Mouse (Mus musculus): ENCODE measurements around the gene Myo1h. TPM values are rescaled to one million over a fixed set of nuclear protein-coding genes. Genes with fewer than 3 reads are reported as not detected.

Myo1h gene
- polyA plus RNA-seq, 1 experiment from 2014 or later, result 0.96 TPM

DNA sequence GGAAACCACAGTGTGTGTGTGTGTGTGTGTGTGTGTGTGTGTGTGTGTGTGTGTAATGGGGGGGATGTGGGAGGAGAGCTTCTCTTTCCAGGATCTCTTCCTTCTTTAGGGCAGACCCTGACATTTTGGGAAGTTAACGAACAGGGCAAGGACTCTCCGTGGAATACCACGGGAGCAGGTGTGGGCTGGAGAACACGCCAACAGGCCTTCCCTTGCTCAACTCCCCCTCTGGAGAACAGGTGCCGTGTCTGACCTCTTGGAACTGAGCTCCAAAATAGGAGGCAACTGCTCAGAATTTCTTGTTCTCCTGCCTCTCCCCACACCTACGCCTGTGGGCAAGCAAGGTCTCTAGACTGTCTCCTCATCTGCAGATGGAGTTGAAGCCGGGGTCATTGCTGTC, 19.5 kb upstream of the Myo1h start:
- Histone ChIP-seq H3K4me2 (replicated peaks; ENCODE audit: low read depth, low read length) (no peak overlapping the region), H3K36me3 (ENCODE audit: control insufficient read depth, insufficient read depth, low read length) (no peaks in the 10 kb centered on the region), H3K9ac (ENCODE audit: low read depth, low read length) (no peak overlapping the region), H3K4me3 (ENCODE audit: low read depth, low read length) (no peak overlapping the region), H3K4me1 (replicated peaks; ENCODE audit: control insufficient read depth, insufficient read depth, low read length) (peaks cover 7% of the 10 kb centered on the region; the same call in 1 of the 2 replicates), H3K27ac (ENCODE audit: low read depth, low read length) (no peak overlapping the region), H3K27me3 (ENCODE audit: control insufficient read depth, insufficient read depth, low read length) (peaks cover 70% of the 10 kb centered on the region), H3K9me3 (ENCODE audit: control insufficient read depth, low read length) (no peaks in the 10 kb centered on the region)
- DNase-seq (ENCODE audit: low spot score), result no peak
- 79% methylated on average over 7 of the region's 7 CpGs for WGBS
- ATAC-seq (ENCODE audit: low FRiP score), result no peak

DNA sequence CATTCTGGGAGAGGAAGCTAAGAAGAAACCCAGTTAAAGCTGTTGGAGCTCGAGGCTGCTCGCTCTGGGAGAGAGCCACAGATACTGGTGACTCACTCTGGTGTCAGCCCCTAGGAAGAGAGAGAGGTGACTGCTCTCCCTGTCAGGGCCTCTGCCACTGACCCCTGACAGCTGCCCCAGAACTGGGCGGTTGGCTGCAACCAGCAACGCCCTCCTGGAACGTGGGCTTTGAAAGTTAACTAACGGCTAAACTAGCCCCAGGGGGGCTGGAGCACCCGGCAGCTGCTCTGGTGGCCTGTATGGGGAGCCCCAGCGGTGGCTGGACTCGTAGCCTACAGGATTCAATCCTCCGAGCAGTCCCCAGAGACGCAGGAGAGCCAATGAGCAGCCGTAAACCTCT, 19.0 kb upstream of the Myo1h start:
- WGBS, result 21% methylated on average over 12 of the region's 12 CpGs
- no peak overlapping the region for H3K4me3 ChIP-seq (ENCODE audit: low read depth, low read length)
- ATAC-seq (ENCODE audit: low FRiP score), result no peak
- no peak overlapping the region for H3K4me2 ChIP-seq (replicated peaks; ENCODE audit: low read depth, low read length)
- H3K9me3 ChIP-seq (ENCODE audit: control insufficient read depth, low read length), result no peaks in the 10 kb centered on the region
- H3K9ac ChIP-seq (ENCODE audit: low read depth, low read length), result no peak overlapping the region
- no peak overlapping the region for H3K27ac ChIP-seq (ENCODE audit: low read depth, low read length)
- no peak for DNase-seq (ENCODE audit: low spot score)
- peaks cover 7% of the 10 kb centered on the region; the same call in 1 of the 2 replicates for H3K4me1 ChIP-seq (replicated peaks; ENCODE audit: control insufficient read depth, insufficient read depth, low read length)
- no peaks in the 10 kb centered on the region for H3K36me3 ChIP-seq (ENCODE audit: control insufficient read depth, insufficient read depth, low read length)
- peaks cover 75% of the 10 kb centered on the region for H3K27me3 ChIP-seq (ENCODE audit: control insufficient read depth, insufficient read depth, low read length)

DNA sequence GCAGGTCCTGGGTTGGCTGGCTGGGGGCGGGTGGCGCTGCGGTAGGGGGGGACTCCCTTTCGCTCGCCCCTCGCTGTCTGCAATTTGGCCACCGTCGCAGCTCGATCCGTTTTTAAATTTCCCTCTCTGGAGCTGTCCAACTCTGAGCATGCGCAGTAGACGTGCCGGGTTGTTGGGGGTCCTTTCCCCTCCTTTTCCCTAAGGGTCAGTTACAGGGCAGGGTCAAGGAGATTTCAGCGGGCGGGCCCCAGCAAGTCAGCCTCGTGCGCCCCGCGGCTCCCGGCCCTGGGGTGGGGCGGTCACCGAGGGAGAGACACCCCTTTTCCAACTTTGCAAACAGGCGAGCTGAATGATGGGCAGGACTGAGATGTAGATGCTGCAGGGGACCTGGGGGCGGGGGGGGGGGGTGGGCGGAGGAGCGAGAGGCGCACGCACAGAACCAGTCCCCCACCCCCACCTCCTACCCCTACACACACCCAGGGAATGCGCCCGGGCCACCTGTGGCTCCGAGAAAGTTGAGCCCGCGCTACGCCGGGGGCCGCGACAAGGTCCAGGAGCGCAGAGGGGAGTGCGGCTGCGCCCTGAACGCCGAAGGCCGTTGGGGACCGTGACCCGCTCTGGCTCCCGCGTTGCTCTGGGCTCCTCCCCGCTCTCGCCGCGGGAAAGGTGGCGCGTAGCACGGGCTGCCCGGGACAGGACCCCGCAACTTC, 15.1 kb upstream of the Myo1h start, which contains the start of gene Foxn4:
Gene Foxn4, minus strand, starts transcription at position 115 of the 710 bp plus-strand sequence.
- Histone ChIP-seq H3K9me3 (ENCODE audit: control insufficient read depth, low read length) (no peaks in the 10 kb centered on the region), H3K27me3 (ENCODE audit: control insufficient read depth, insufficient read depth, low read length) (peaks cover 92% of the 10 kb centered on the region), H3K4me3 (ENCODE audit: low read depth, low read length) (peak within 1 kb of the TSS; percentile 32), H3K9ac (ENCODE audit: low read depth, low read length) (peak within 1 kb of the TSS; percentile 7; the same call in 1 of the 2 replicates), H3K27ac (ENCODE audit: low read depth, low read length) (no peak within 1 kb of the TSS), H3K4me1 (replicated peaks; ENCODE audit: control insufficient read depth, insufficient read depth, low read length) (peaks cover 13% of the 10 kb centered on the region), H3K36me3 (ENCODE audit: control insufficient read depth, insufficient read depth, low read length) (no peaks in the 10 kb centered on the region), H3K4me2 (replicated peaks; ENCODE audit: low read depth, low read length) (peak within 1 kb of the TSS; percentile 58)
- WGBS, result under 1% methylated on average over 30 of the region's 56 CpGs
- DNase-seq (ENCODE audit: low spot score), result peak; percentile 60
- peak; percentile 49; the same call in 1 of the 2 replicates for ATAC-seq (ENCODE audit: low FRiP score)

DNA sequence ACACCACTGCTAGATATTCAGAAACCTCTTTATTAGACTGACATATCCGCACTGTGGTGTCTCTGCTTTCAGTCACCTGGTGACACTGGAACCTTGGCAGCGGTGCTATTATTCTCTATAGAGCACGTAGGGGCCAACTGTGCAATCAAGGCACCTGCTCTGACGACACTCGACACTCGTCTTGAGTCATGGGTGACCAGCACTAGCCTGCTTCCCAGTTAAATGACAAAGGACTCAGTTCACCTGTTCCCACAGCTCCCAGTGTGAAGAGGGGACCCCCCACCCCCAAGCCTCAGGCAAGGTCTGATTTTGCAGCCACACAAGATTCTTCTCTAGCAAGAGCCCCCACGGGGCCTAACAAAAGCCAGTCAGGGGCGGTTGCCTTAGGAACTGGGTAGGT, 13.6 kb upstream of the Myo1h start:
- DNase-seq (ENCODE audit: low spot score) (no peak), ATAC-seq (ENCODE audit: low FRiP score) (no peak)
- no peaks in the 10 kb centered on the region for H3K36me3 ChIP-seq (ENCODE audit: control insufficient read depth, insufficient read depth, low read length)
- peaks cover 14% of the 10 kb centered on the region for H3K4me1 ChIP-seq (replicated peaks; ENCODE audit: control insufficient read depth, insufficient read depth, low read length)
- H3K9ac ChIP-seq (ENCODE audit: low read depth, low read length), result no peak overlapping the region
- 11% methylated on average over 8 of the region's 8 CpGs for WGBS
- H3K27ac ChIP-seq (ENCODE audit: low read depth, low read length), result no peak overlapping the region
- H3K4me2 ChIP-seq (replicated peaks; ENCODE audit: low read depth, low read length), result no peak overlapping the region
- H3K9me3 ChIP-seq (ENCODE audit: control insufficient read depth, low read length), result no peaks in the 10 kb centered on the region
- H3K4me3 ChIP-seq (ENCODE audit: low read depth, low read length), result no peak overlapping the region
- peaks cover 80% of the 10 kb centered on the region for H3K27me3 ChIP-seq (ENCODE audit: control insufficient read depth, insufficient read depth, low read length)

DNA sequence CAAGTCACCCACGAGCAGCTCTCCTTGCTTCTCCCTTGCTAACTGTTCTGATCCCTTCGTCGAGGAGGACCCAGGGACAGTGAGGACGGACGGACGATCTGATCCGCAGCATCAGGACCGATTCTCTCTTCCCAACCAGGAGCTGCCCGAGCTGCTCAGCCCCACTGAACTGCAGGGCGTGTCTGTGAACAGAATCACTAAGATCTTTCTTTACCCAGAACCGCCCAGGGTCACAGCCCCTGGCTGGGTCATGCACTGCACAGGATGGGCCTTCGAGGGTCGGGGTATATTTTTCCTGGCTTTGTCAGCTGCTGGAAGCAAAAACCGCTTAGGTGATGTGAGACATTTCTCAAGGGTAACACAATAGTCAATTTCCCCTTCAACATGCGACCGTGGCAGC, 13.0 kb upstream of the Myo1h start:
- H3K4me2 ChIP-seq (replicated peaks; ENCODE audit: low read depth, low read length), result no peak overlapping the region
- H3K27me3 ChIP-seq (ENCODE audit: control insufficient read depth, insufficient read depth, low read length), result peaks cover 75% of the 10 kb centered on the region
- H3K4me1 ChIP-seq (replicated peaks; ENCODE audit: control insufficient read depth, insufficient read depth, low read length), result peaks cover 14% of the 10 kb centered on the region
- no peaks in the 10 kb centered on the region for H3K9me3 ChIP-seq (ENCODE audit: control insufficient read depth, low read length)
- no peaks in the 10 kb centered on the region for H3K36me3 ChIP-seq (ENCODE audit: control insufficient read depth, insufficient read depth, low read length)
- DNase-seq (ENCODE audit: low spot score) (no peak), ATAC-seq (ENCODE audit: low FRiP score) (no peak)
- H3K9ac ChIP-seq (ENCODE audit: low read depth, low read length), result no peak overlapping the region
- no peak overlapping the region for H3K27ac ChIP-seq (ENCODE audit: low read depth, low read length)
- 21% methylated on average over 16 of the region's 16 CpGs for WGBS
- no peak overlapping the region for H3K4me3 ChIP-seq (ENCODE audit: low read depth, low read length)

DNA sequence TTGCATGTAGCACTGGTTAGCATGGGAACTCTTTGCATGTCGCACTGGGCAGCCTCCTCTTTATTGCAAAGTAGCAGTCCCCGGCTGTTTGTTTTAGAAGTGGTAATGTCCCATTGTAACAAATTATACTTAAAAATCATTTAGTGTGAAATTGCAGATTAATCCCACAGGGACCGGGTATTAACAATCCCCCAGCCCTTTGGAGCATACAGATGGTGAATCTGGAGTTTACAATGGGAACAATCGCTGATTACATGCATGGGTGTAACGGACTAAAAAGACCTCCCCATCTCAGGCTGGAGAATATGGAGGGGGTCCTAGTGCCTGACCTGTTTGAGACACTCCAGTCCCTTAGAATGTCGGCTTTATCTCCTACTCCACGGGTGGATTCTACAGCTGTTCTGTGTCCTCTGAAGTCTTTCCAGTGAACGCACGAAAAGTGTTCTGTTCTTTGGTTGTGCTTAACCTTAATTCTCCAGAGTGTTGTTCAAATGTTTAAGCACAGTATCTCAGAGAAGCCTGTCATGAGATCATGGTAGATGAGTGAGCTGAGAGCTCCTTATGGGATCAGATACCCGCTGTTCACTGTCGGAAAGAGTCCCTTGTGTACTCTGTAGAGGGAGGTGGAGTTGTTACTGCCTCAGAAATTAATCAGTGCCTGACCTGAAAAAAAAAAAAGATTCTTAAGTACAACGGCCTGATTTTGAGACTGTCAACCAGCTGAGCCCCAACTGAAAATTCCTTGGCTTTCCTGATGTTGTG, 9.4 kb upstream of the Myo1h start:
- peaks cover 8% of the 10 kb centered on the region for H3K4me1 ChIP-seq (replicated peaks; ENCODE audit: control insufficient read depth, insufficient read depth, low read length)
- no peak overlapping the region for H3K9ac ChIP-seq (ENCODE audit: low read depth, low read length)
- peaks cover 58% of the 10 kb centered on the region for H3K27me3 ChIP-seq (ENCODE audit: control insufficient read depth, insufficient read depth, low read length)
- H3K4me2 ChIP-seq (replicated peaks; ENCODE audit: low read depth, low read length), result no peak overlapping the region
- no peaks in the 10 kb centered on the region for H3K36me3 ChIP-seq (ENCODE audit: control insufficient read depth, insufficient read depth, low read length)
- WGBS, result 33% methylated on average over 12 of the region's 12 CpGs
- no peak overlapping the region for H3K4me3 ChIP-seq (ENCODE audit: low read depth, low read length)
- peak; percentile 57; the same call in 1 of the 2 replicates for ATAC-seq (ENCODE audit: low FRiP score)
- peak; percentile 46 for DNase-seq (ENCODE audit: low spot score)
- no peaks in the 10 kb centered on the region for H3K9me3 ChIP-seq (ENCODE audit: control insufficient read depth, low read length)
- H3K27ac ChIP-seq (ENCODE audit: low read depth, low read length), result no peak overlapping the region

DNA sequence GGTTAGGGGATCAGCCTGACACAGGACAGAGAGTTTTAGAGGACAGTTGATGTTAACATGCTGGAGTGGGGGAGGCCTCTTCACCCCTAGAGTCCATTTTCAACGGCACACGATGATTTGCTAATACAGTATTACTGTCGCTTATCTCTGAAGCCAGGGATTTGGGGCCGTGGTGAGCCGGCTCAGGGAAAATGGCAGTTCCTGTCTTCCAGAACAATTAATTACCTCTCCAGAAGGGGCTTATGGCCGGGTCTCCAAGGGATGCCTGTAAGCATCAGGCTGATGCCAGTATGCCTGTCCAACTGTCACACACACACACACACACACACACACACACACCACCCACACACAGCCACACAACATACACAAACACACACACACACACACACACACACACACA, 6.6 kb upstream of the Myo1h start:
- no peak for DNase-seq (ENCODE audit: low spot score)
- H3K27me3 ChIP-seq (ENCODE audit: control insufficient read depth, insufficient read depth, low read length), result peaks cover 36% of the 10 kb centered on the region

DNA sequence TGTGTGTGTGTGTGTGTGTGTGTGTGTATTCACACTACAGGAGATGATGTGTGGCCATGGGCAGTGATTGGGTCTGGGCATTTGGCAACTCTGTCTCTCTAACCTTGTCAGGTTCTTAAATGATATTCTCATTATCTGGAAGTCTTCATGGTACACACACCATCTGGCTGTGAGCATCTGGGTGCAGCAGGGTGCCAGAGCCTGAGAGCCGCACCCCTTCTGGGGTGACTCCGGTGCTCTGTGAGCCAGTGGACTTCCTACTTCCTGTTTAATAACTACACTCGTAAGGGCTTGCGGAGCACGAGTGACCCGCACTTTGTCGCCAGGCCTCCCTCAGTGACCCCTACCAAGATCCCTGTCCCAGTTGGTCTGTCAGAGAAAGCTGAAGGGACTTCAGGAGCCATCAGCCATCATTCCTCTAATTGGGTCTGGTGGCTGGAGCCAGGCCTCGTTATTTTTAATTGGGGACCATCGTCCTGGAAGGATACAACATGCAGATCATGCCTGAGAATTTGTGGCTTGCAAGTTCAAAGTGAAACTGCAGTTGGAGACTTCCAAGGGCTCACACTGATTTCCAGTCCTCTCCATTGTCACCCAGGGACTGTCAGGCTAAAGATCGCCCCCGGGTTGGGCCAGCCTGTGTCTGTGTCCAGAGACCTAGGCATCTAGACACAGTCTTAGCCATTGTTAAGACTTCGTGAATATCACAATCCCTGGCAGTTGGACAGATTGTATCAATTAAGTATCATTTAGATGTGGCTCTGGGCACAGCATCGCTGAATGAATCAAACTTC, 4.2 kb upstream of the Myo1h start:
- H3K27me3 ChIP-seq (ENCODE audit: control insufficient read depth, insufficient read depth, low read length), result peaks cover 34% of the 10 kb centered on the region
- 77% methylated on average over 13 of the region's 13 CpGs for WGBS
- DNase-seq (ENCODE audit: low spot score) (no peak), ATAC-seq (ENCODE audit: low FRiP score) (no peak)
- H3K4me2 ChIP-seq (replicated peaks; ENCODE audit: low read depth, low read length), result no peak overlapping the region
- H3K4me3 ChIP-seq (ENCODE audit: low read depth, low read length), result no peak overlapping the region
- no peak overlapping the region for H3K27ac ChIP-seq (ENCODE audit: low read depth, low read length)
- H3K9me3 ChIP-seq (ENCODE audit: control insufficient read depth, low read length), result no peaks in the 10 kb centered on the region
- no peak overlapping the region for H3K9ac ChIP-seq (ENCODE audit: low read depth, low read length)
- H3K4me1 ChIP-seq (replicated peaks; ENCODE audit: control insufficient read depth, insufficient read depth, low read length), result no peaks in the 10 kb centered on the region; the same call in 1 of the 2 replicates
- no peaks in the 10 kb centered on the region for H3K36me3 ChIP-seq (ENCODE audit: control insufficient read depth, insufficient read depth, low read length)

More for the DNA sequence above, 6.6 kb upstream of the Myo1h start:
- WGBS, result 58% methylated on average over 6 of the region's 6 CpGs
- H3K4me2 ChIP-seq (replicated peaks; ENCODE audit: low read depth, low read length), result no peak overlapping the region
- no peaks in the 10 kb centered on the region for H3K9me3 ChIP-seq (ENCODE audit: control insufficient read depth, low read length)
- no peaks in the 10 kb centered on the region for H3K36me3 ChIP-seq (ENCODE audit: control insufficient read depth, insufficient read depth, low read length)
- H3K9ac ChIP-seq (ENCODE audit: low read depth, low read length), result no peak overlapping the region
- H3K27ac ChIP-seq (ENCODE audit: low read depth, low read length), result no peak overlapping the region
- no peak for ATAC-seq (ENCODE audit: low FRiP score)
- H3K4me3 ChIP-seq (ENCODE audit: low read depth, low read length), result no peak overlapping the region
- H3K4me1 ChIP-seq (replicated peaks; ENCODE audit: control insufficient read depth, insufficient read depth, low read length), result 0 out of 2 replicates have a peak, but pooled peaks cover 2% of the 10 kb centered on the region
